Mouse (Mus musculus) heart, adult 9 months (tissue): ENCODE measurements at regions not wholly inside any gene's neighbourhood (a gene's known extent, or its start where the extent isn't known, plus 50 kb on each side); places are given as distances from the start of the nearest gene placed in this dataset.

Experiments used
- DNase-seq, 2 experiments: peaks; one replicate each; pipeline ENCODE4 v3.0.0; 2022; ENCODE audit warnings: low spot score in 2 of 2

DNA sequence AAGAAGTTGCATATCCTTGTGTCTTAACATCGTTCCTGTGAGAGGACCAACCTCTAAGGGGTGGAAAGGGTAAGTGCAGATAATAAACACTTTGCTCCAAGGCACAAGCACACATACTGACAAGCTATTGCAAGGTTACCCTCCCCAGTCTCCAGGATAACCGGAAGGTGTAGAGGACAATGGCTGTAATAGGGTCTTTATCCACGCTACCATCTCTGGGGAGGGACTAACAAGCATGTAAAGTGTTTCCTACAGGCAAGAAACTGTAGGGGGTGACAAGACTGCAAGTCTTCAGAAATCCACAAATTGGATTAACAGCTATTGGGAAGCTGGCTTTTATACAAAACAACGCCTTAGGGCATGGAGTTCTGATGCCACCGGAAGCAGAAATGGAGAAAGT, 197.5 kb upstream of the Chl1 start:
- DNase-seq, result no peak

DNA sequence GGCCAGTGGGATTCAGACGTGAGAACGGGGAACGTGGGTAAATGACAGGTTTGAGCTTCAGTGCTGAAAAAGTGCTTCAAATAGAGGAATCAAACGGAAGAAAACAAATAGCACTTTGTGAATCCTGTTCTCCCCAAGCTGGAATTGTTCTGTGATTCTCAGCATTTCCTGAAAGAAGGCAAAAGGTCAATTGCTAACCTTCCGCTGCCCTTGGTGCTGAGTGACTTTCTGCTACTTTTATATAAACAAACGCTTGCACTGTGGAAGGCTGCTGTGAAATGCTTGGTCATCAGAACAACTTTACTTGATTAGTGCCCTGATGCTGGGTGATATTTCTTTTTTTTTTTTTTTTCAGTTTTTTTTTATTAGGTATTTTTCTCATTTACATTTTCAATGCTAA, 192.3 kb upstream of the Chl1 start:
- no peak for DNase-seq

DNA sequence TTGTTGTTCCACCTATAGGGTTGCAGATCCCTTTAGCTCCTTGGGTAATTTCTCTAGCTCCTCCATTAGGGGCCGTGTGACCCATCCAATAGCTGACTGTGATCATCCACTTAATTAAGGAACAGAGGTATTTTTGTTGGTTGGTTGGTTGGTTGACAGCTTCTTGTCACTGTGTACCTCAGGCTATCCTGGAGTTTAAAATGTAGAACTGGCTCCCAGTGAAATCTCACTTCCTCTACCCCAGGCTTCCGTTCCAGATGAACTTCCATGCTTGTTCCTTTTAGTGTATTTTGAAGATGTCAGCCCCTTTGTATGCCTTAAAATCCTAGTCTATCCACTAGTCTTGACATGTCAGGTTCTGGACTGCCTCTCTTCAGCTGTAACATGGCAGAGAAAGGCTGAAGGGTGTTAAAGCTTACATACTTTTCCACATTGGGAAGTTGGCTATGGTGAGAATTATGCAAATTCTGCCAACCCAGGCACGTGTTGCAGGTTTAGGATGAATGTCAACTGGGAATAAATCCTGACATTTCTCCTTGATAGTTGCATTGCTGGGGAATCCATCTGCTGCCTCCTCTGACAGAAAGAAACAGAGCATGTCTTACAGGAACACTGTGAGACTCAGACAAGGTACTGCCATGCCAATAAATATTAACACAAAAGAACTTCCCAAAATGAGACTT, 191.6 kb upstream of the Chl1 start:
- DNase-seq, result no peak

GRCm38 (mm10) chr6:103319964-103320363, 190.4 kb upstream of the Chl1 start:
- DNase-seq, result no peak

DNA sequence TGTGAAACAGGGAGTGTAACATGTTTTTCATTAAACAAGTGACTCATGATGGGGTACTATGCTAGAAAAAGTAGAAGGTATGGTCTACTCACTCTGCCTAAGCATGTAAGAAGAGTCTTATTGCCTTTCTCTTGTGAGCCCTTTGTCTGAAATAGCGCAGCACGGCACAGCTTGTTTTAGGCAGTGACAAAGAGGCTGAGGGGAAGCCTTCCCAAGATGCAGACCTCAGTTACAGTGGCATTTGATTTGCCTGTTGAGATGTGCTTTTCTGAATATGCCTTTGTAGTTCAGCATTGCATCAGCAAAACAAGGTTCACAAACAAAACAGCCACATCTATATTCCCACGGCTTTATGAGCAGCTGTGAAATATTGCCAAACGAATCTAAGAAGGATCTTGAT, 189.8 kb upstream of the Chl1 start:
- DNase-seq, result no peak

GRCm38 (mm10) chr6:103321058-103321457, 189.3 kb upstream of the Chl1 start:
- no peak for DNase-seq

- DNase-seq, result no peak
Observed at GRCm38 (mm10) chr6:103322442-103322841, 187.9 kb upstream of the Chl1 start.

DNA sequence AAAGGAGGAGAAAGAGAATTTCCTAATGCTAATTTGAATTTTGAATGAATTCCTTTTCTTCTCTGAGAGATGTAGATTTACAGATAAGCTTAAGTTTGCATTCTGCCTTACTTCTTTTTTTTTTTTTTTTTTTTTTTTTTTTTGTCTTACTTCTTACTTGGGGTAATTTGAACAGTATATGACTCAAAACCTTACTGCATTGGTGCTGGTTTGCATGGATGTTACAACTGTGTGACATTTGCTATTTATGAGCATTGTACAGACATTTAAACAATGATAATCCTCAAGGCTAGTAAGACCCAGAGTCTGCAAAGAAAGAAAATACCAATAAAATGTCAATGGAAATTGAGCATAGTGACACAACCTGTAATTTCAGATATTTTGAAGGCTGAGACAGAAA, 174.7 kb upstream of the Chl1 start:
- DNase-seq, result no peak

DNA sequence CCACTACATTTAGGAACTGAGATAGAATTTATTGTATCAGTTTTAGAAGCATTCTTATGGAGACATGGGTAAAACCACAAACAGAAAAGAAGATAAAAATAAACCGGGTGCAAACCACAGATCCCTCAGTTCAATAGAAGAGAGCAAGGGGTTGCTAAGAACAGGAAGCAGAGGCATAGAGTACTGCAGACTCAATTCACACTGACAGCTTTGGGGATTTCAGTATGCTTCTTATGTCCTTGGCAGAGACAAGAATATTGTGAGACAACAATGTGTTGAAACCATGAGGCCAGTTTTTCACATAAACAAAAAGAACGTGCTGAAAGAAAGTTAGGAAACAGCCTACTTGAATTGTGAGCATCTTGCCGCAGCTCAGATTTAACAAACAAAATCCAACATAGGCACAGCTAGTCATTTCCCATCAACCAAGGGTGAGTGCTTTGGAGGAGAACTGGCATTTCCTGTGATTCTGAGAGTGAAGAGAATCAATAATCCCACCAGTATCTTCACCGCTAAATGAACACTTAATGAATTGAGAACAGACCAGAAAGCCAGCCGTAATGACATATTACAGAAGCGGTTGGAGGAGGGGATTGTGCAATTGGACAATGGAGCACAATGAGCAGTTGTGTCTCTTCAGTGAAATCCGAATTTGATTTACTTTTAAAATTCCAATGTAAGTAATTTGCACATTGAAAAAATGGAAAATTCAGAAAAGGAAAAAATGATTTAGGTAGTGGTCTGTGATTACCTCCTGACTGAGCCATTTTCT, 170.2 kb upstream of the Chl1 start:
- DNase-seq, result no peak

DNA sequence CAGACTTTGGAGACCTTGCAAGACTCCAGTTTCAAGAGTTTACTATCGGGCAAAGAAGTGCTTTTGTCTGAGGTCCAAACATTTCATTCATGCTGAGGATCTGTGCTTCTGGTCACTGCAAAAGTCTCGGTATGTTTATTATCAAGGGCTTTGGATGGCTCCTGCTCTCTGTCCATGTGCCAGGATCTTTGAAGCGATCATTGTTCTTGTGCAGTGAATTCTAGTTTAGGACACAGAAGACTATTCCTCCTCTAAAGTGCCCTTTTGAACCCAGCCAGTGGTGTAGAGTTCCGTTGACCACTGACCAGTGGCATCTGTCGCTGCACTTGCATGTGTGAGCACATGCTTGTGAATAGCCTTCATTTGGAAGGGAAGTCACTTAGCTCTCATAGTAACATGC, 166.9 kb upstream of the Chl1 start:
- no peak for DNase-seq

GRCm38 (mm10) chr6:103344413-103344812, 166.0 kb upstream of the Chl1 start:
- no peak for DNase-seq

DNA sequence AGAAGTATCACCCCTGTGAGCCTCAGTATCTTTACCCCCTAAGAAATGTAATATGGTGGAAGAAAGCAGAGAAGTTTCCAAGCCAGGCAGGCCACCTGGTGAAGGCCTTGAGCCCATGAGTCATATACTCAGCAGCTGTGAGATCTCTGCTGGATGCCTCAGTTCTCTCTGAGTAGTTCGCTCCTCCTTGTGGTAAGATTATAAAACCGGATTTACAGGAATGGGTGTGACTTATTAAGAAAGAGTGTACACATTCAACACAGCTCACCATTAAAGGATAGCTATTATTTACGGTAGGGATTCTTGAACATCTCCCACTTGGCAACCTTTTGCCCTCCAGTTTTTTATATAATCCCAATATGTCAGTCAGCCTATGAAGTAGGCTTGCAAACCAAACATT, 165.2 kb upstream of the Chl1 start:
- DNase-seq, result no peak

DNA sequence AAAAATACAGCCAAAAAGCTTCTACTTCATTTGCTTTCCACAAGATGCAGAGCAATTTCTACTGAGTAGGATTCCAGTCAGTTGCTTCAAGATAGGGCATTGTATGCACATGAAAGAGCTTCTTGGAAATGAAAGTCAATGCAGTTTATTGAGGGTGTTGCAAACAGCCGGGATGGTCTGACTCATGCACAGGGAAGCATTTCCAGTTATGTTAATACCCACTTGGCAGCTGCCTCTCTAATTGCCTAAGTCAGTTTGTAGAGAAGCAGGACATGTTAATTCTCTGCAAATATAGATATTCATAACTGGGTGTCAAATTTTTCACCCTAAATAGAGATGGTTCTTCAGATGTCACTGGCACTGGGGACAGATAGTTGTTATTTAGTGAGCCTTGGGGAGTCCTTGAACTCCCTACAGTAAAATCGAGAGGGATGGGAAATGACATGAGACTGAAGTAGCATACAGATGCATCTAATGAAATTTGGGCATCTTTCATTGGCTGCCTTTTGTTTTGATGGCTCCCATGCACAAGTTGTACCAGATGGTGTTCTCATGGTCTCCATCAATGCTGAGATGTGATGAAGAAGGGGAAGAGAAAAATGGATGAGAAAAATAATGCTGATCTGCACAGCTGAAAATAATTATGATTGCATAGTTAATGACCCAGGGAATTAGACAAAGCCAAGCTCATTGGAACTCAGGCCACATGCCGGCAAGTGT, 157.8 kb upstream of the Chl1 start:
- DNase-seq, result no peak

- no peak for DNase-seq
Observed at GRCm38 (mm10) chr6:103353346-103353745, 157.0 kb upstream of the Chl1 start.

- DNase-seq, result no peak
Observed at GRCm38 (mm10) chr6:103366782-103367491, 143.4 kb upstream of the Chl1 start.

DNA sequence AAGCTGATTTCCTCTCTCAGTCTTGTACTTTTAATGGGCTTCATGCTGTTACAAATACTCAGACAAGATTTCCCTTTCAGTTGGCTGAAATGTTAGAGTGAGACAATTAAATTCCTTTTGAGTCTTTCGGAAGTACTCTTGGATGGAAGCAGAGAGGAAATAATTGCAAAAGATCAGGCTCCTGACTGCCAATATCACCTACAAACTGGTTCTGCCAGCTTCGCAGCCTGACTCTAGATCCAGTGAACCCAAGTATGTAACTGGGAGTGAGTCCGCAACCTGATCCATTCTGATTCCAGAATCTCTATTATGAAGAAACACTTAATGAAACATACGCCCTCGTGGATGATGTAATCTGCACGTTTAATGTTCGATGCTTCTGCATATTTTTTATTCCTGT, 135.4 kb upstream of the Chl1 start:
- no peak for DNase-seq

- DNase-seq, result no peak
Observed at GRCm38 (mm10) chr6:103377277-103377676, 133.1 kb upstream of the Chl1 start.

- no peak for DNase-seq
Observed at GRCm38 (mm10) chr6:103378047-103378446, 132.3 kb upstream of the Chl1 start.

- DNase-seq, result no peak
Observed at GRCm38 (mm10) chr6:103381030-103381429, 129.4 kb upstream of the Chl1 start.

GRCm38 (mm10) chr6:103381930-103382329, 128.5 kb upstream of the Chl1 start:
- DNase-seq, result no peak

- no peak for DNase-seq
Observed at GRCm38 (mm10) chr6:103386591-103386990, 123.8 kb upstream of the Chl1 start.

- DNase-seq, result no peak
Observed at GRCm38 (mm10) chr6:103405961-103406360, 104.4 kb upstream of the Chl1 start.
